Mouse (Mus musculus) embryonic facial prominence, embryonic 10.5 days (tissue): ENCODE measurements around the gene Polr2a. TPM values are rescaled to one million over a fixed set of nuclear protein-coding genes. Genes with fewer than 3 reads are reported as not detected.

ENCODE experiments used
- DNase-seq: peaks from one replicate; pipeline ENCODE4 v3.0.0-alpha.2; 2017; ENCODE audit warnings: low spot score
- H3K27ac ChIP-seq: fragments of 300-500 bp; sonication (generic); replicated peaks from 2 replicates; pipeline ENCODE4 v1.5.1; 2016; ENCODE audit warnings: mild to moderate bottlenecking
- H3K27me3 ChIP-seq: fragments of 300-500 bp; sonication (generic); replicated peaks from 2 replicates; pipeline ENCODE4 v1.6.1; 2016; ENCODE audit warnings: low read depth, mild to moderate bottlenecking; ENCODE audit not compliant: poor library complexity, severe bottlenecking
- H3K36me3 ChIP-seq: fragments of 300-500 bp; sonication (generic); replicated peaks from 2 replicates; pipeline ENCODE4 v1.6.1; 2016; ENCODE audit warnings: mild to moderate bottlenecking, moderate library complexity
- H3K4me1 ChIP-seq: fragments of 300-500 bp; sonication (generic); 2 replicates; pipeline ENCODE4 v1.6.1; 2016
- H3K4me3 ChIP-seq: fragments of 300-500 bp; sonication (generic); 2 replicates; pipeline ENCODE4 v1.5.1; 2016; ENCODE audit warnings: mild to moderate bottlenecking, moderate library complexity
- H3K9me3 ChIP-seq: fragments of 300-500 bp; sonication (generic); 2 replicates; pipeline ENCODE4 v1.6.1; 2016; ENCODE audit warnings: mild to moderate bottlenecking
- WGBS: fragments of 180-500 bp; shearing (Covaris S2); methylation state at CpG from one replicate; pipeline ENCODE4 v1.1.7; 2016; 5-methylcytosine and 5-hydroxymethylcytosine counted together
- polyA plus RNA-seq: library from polyadenylated mRNA; unstranded; fragments of >200 nt; fragmentation: Nextera tagmentation; extraction: Ambion mirVana; gene quantifications from 2 replicates; pipeline ENCODE4 v1.2.1, GENCODE M21; 2016

The Polr2a gene
- polyA plus RNA-seq, 1 experiment from 2014 or later, result 31.3 TPM

GRCm38 (mm10) chr11:69799394-69800137, 41.1 kb upstream of the Polr2a start:
- 23% methylated on average over 12 of the region's 12 CpGs for WGBS
- no peaks in the 10 kb centered on the region for H3K9me3 ChIP-seq
- H3K27ac ChIP-seq, result peak overlapping the region; percentile 91
- peak overlapping the region; percentile 67 for H3K4me3 ChIP-seq
- H3K36me3 ChIP-seq, result no peaks in the 10 kb centered on the region
- H3K27me3 ChIP-seq, result peaks cover 100% of the 10 kb centered on the region
- peaks cover 67% of the 10 kb centered on the region for H3K4me1 ChIP-seq
- no peak for DNase-seq

DNA sequence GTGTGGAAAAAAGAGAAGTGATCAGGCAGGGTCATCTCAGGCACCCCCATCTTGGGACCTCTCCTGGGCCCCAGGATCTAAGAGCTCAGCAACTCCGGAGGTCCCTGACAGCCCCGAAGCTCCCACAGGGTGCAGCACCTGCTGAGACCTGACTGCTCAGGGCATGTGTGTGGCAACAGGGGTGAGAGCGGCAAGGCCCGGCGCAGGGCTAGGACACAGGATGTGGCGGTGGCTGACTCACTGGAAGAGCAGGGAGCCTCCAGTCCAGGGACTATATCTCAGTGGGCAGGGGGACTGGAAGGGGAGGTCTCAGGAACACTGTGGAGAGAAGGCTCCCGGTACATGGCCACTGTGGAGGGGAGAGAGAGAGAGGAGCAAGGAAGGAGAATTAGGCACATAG, 39.5 kb upstream of the Polr2a start:
- no peaks in the 10 kb centered on the region for H3K36me3 ChIP-seq
- H3K4me3 ChIP-seq, result no peak overlapping the region
- H3K27me3 ChIP-seq, result peaks cover 100% of the 10 kb centered on the region
- H3K9me3 ChIP-seq, result no peaks in the 10 kb centered on the region
- no peak for DNase-seq
- no peak overlapping the region for H3K27ac ChIP-seq
- peaks cover 51% of the 10 kb centered on the region for H3K4me1 ChIP-seq
- 77% methylated on average over 7 of the region's 7 CpGs for WGBS

DNA sequence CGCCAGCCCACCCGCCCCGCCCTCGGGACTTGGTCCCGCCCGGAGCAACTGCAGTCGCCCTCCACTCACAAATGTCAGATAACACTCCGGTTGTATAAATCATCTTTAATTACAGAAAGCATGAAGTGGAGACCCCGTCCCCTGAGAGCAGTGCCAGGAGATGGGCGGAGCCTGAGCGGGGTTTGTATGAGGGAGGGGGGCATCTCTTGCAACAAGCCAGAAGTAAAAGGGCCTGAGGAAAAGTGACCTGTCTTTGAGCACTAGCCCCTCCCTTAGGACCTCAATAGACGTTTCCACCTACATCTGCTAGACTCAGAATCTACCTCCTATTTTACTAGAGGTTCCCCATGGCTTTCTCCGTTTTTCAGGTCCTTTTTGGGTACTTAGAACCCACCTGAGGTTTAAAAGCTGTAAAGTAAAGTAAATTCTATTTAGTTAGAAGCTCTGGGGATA, 37.6 kb upstream of the Polr2a start:
- H3K27me3 ChIP-seq, result peaks cover 89% of the 10 kb centered on the region
- no peaks in the 10 kb centered on the region for H3K9me3 ChIP-seq
- peaks cover 32% of the 10 kb centered on the region for H3K4me1 ChIP-seq
- no peak for DNase-seq
- WGBS, result 2% methylated on average over 13 of the region's 13 CpGs
- peak overlapping the region; percentile 64 for H3K4me3 ChIP-seq
- H3K27ac ChIP-seq, result peak overlapping the region; percentile 66; the same call in 1 of the 2 replicates
- no peaks in the 10 kb centered on the region for H3K36me3 ChIP-seq

DNA sequence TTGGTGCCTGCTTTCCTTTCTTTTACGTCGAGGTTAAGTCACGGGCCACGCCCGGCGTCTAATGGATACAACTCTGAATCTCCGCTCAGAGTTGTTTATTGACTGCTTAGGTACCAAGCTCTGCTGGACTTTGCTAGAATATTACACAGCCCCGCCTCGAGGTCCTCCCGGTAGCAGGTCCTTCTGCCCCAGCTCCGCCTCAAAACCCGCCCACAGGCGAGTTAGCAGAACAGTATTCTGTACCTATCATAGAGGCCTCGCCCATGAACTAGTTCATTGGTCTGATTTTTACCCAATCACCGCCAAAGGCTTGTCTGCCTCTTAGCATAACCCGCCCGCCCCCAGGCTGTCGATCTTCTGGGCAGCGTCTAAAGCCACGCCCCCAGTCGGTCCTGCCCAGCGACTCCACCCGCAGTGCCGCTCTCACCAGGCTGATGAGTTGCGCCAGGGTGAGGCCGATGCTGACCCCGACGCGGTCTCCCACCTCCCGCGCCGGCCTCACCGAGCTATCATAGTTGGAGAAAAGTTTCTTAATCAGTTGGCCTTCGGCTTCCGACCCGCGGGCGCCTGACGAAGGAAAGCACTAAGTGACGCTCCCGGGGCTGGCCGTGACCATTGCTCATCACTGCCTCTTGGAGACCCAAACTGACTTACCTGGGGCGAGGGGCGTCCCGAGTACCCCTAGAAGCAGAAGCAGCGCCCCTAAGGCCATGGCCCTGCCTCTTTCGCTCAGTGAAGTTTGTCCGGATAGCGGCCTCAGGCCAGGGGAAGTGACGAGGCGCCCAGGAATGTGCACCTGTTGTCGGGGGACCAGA, 36.9 kb upstream of the Polr2a start, which contains the start of gene Chrnb1:
Chrnb1 (minus strand) TSS at position 776 of the 815 bp plus-strand sequence.
- 2% methylated on average over 52 of the region's 52 CpGs for WGBS
- peaks cover 25% of the 10 kb centered on the region for H3K4me1 ChIP-seq
- peak; percentile 93 for DNase-seq
- H3K9me3 ChIP-seq, result no peaks in the 10 kb centered on the region
- H3K27ac ChIP-seq, result peak within 1 kb of the TSS; percentile 66
- H3K36me3 ChIP-seq, result no peaks in the 10 kb centered on the region
- H3K27me3 ChIP-seq, result peaks cover 83% of the 10 kb centered on the region
- H3K4me3 ChIP-seq, result peak within 1 kb of the TSS; percentile 64

DNA sequence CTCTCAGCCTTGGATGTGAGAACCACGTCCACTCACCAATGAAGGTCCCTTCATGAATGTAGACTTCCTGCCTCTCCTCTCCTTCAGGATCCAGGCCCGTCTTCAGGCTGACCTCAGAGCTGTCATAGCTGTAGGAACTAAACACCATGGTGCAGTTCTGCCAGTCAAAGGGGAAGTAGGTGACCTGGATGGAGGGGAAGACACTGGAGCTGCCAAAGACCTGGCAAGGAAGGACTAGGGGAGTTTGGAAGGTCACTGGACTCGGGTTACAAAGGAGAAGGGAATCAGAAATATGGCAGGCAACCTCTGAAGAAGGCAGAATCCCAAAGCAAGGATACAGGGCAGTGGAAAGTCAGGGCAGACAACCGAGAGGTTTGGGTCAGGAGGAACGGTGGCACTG, 35.0 kb upstream of the Polr2a start:
- DNase-seq, result no peak
- H3K36me3 ChIP-seq, result no peaks in the 10 kb centered on the region
- no peak overlapping the region for H3K4me3 ChIP-seq
- no peak overlapping the region for H3K27ac ChIP-seq
- peaks cover 17% of the 10 kb centered on the region for H3K4me1 ChIP-seq
- 65% methylated on average over 5 of the region's 5 CpGs for WGBS
- H3K27me3 ChIP-seq, result peaks cover 63% of the 10 kb centered on the region
- no peaks in the 10 kb centered on the region for H3K9me3 ChIP-seq

DNA sequence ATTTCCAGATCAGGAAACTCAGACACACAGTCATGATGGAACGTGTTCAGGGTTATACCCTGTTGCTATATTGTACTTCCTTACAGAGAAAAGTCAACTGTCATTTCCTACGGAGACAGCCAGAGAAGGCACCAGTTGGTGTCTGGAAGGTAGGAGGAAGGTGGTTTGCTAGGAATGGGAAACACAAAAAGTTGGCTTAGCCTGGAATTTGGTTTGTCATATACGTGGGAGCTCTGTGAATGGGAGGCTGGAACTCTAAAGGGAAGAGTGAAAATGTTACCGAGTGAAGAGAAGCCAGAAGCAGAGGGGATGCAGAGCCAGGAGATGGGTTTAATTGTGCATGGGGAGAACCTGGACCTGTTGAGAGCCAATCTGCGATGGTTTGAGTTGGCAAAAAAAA, 33.0 kb upstream of the Polr2a start:
- 75% methylated on average over 5 of the region's 5 CpGs for WGBS
- peaks cover 17% of the 10 kb centered on the region for H3K4me1 ChIP-seq

DNA sequence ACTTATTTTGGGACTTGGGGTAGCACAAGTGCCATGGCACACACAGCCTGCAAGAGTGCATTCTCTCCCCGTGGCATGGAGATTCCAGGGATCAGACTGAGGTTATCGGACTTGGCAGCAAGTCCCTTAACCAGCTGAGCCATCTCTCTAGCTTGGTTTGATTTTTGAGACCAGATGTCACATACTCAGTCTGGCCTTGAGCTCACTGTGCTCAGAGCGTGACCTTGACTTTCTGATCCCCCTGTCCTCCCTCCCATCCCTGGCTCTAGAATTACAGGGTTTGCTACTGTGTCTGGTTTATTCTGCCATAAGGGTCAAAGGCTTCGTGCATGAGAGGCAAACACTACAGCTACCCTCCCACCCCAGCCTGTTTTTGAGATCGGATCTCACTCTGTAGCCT, 31.0 kb upstream of the Polr2a start:
- Histone ChIP-seq H3K36me3 (no peaks in the 10 kb centered on the region), H3K27ac (no peak overlapping the region), H3K4me1 (peaks cover 10% of the 10 kb centered on the region; the same call in 1 of the 2 replicates), H3K9me3 (no peaks in the 10 kb centered on the region), H3K4me3 (no peak overlapping the region), H3K27me3 (peaks cover 23% of the 10 kb centered on the region)
- DNase-seq, result no peak
- WGBS, result 61% methylated on average over 5 of the region's 5 CpGs

More for the DNA sequence above, 33.0 kb upstream of the Polr2a start:
- Histone ChIP-seq H3K27ac (no peak overlapping the region), H3K4me3 (no peak overlapping the region), H3K27me3 (peaks cover 43% of the 10 kb centered on the region), H3K36me3 (no peaks in the 10 kb centered on the region), H3K9me3 (no peaks in the 10 kb centered on the region)
- DNase-seq, result no peak

DNA sequence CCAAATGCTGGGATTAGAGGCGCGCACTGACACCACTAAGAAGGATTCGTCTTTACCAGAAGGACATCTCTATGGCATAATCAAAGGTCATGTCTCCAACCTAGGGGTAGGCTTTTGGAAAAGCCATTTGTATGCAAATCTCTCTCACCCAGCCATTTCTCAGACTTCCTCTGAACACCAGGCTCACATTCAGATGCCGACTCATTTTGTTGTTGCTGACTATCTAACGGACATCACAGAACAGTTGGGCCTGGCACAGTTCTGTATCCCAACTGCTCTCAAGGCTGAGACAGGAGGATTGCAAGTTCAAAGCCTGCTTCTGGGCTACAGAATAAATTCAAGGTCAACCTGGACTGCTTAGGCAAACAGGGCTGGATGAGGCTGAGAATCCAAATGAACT, 28.9 kb upstream of the Polr2a start:
- no peak for DNase-seq
- Histone ChIP-seq H3K4me3 (no peak overlapping the region), H3K36me3 (no peaks in the 10 kb centered on the region), H3K27ac (no peak overlapping the region), H3K9me3 (no peaks in the 10 kb centered on the region), H3K4me1 (peaks cover 10% of the 10 kb centered on the region; the same call in 1 of the 2 replicates), H3K27me3 (peaks cover 9% of the 10 kb centered on the region)
- WGBS, result 86% methylated on average over 5 of the region's 5 CpGs

DNA sequence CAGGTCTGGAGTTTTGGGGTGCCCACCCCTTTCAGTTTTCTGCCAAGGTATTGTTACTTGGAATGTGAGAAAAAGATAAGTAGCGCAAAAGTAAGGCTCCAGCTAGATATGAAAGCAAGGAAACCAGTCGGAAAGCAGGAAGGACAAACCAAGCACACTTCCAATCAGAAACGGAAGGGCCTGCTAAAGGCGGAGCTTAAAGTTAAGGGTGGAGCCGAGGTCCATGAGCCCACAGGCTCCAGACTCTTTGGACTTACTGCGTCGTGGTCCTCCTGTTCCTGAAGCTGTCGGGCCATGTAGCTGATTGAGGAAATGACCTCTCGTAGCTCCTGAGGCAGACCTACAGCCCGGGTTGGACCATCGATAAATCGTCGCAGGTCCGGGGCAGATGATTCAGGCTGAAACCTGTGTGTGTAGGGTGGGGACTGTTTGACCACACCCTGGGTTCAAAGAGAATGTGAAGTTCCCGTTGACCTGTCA, 26.4 kb upstream of the Polr2a start:
- WGBS, result 44% methylated on average over 15 of the region's 15 CpGs
- H3K27ac ChIP-seq, result no peak overlapping the region
- no peaks in the 10 kb centered on the region for H3K36me3 ChIP-seq
- H3K4me1 ChIP-seq, result peaks cover 10% of the 10 kb centered on the region; the same call in 1 of the 2 replicates
- peak overlapping the region; percentile 16; the same call in 1 of the 2 replicates for H3K4me3 ChIP-seq
- no peaks in the 10 kb centered on the region for H3K9me3 ChIP-seq
- H3K27me3 ChIP-seq, result peaks cover 17% of the 10 kb centered on the region
- DNase-seq, result no peak

- 43% methylated on average over 4 of the region's 4 CpGs for WGBS
- H3K27ac ChIP-seq, result no peak overlapping the region
- no peaks in the 10 kb centered on the region for H3K9me3 ChIP-seq
- H3K4me3 ChIP-seq, result no peak overlapping the region
- H3K36me3 ChIP-seq, result 0 out of 2 replicates have a peak, but pooled peaks cover 2% of the 10 kb centered on the region
- peaks cover 47% of the 10 kb centered on the region for H3K27me3 ChIP-seq
- peaks cover 23% of the 10 kb centered on the region for H3K4me1 ChIP-seq
- DNase-seq, result no peak
Measured at GRCm38 (mm10) chr11:69781828-69782227, 23.4 kb upstream of the Polr2a start.

DNA sequence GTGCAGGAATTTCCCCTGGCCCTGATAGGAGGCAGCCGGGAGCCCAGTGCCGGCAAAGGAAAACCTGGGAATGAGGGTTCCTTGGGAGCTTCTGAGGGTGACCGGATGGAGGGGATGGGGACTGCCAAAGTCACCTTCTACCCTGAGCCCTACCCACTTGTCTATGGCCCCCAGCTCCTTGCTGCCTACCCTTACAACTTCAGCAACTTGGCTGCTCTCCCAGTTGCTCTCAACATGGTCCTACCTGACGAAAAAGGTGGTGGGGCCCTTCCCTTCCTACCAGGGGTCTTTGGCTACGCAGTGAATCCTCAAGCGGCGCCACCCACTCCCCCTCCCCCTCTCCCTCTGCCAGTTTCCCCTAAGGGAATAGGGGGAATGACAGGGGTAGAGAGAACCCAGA, 20.5 kb upstream of the Polr2a start:
- no peak overlapping the region for H3K4me3 ChIP-seq
- DNase-seq, result no peak
- no peaks in the 10 kb centered on the region for H3K9me3 ChIP-seq
- peaks cover 64% of the 10 kb centered on the region for H3K27me3 ChIP-seq
- WGBS, result 42% methylated on average over 7 of the region's 7 CpGs
- H3K36me3 ChIP-seq, result peaks cover 15% of the 10 kb centered on the region; the same call in 1 of the 2 replicates
- peaks cover 20% of the 10 kb centered on the region for H3K4me1 ChIP-seq
- 0 out of 2 replicates have a peak overlapping the region, but pooled peaks have one; percentile 25 for H3K27ac ChIP-seq

GRCm38 (mm10) chr11:69778258-69778982, 20.0 kb upstream of the Polr2a start:
- Histone ChIP-seq H3K36me3 (peaks cover 15% of the 10 kb centered on the region; the same call in 1 of the 2 replicates), H3K27me3 (peaks cover 64% of the 10 kb centered on the region), H3K9me3 (no peaks in the 10 kb centered on the region), H3K27ac (0 out of 2 replicates have a peak overlapping the region, but pooled peaks have one; percentile 25), H3K4me1 (peaks cover 20% of the 10 kb centered on the region), H3K4me3 (peak overlapping the region; percentile 17; the same call in 1 of the 2 replicates)
- 68% methylated on average over 23 of the region's 23 CpGs for WGBS
- no peak for DNase-seq
